Mouse (Mus musculus): Measurements from ENCODE around the gene Kcnt2. TPM values are rescaled to one million over a fixed set of nuclear protein-coding genes. Genes with fewer than 3 reads are reported as not detected.

The Kcnt2 gene
- polyA plus RNA-seq, 1 experiment from 2014 or later: 2.6 TPM

- no peak overlapping the region for H3K9ac ChIP-seq (replicated peaks)
- 81% methylated on average over 5 of the region's 5 CpGs for WGBS
- H3K27me3 ChIP-seq: no peaks in the 10 kb centered on the region
- no peak overlapping the region for H3K27ac ChIP-seq
- no peaks in the 10 kb centered on the region for H3K9me3 ChIP-seq
- no peak overlapping the region for H3K4me2 ChIP-seq
- H3K4me1 ChIP-seq (replicated peaks): no peaks in the 10 kb centered on the region
- no peak overlapping the region for H3K4me3 ChIP-seq (replicated peaks)
- H3K36me3 ChIP-seq: no peaks in the 10 kb centered on the region
- no peak for ATAC-seq (ENCODE audit: insufficient number of reproducible peaks, insufficient read depth, low FRiP score, low TSS enrichment, low read depth)
These were observed 192.2 kb downstream of the Kcnt2 start for GRCm38 (mm10) chr1:140438176-140438575.

- no peaks in the 10 kb centered on the region for H3K4me1 ChIP-seq (replicated peaks)
- H3K27ac ChIP-seq: no peak overlapping the region
- H3K36me3 ChIP-seq: no peaks in the 10 kb centered on the region
- WGBS: 81% methylated on average over 1 of the region's 1 CpGs
- H3K27me3 ChIP-seq: no peaks in the 10 kb centered on the region
- no peak overlapping the region for H3K4me2 ChIP-seq
- H3K9ac ChIP-seq (replicated peaks): no peak overlapping the region
- ATAC-seq (ENCODE audit: insufficient number of reproducible peaks, insufficient read depth, low FRiP score, low TSS enrichment, low read depth): no peak
- no peaks in the 10 kb centered on the region for H3K9me3 ChIP-seq
- H3K4me3 ChIP-seq (replicated peaks): no peak overlapping the region
These were observed 197.9 kb downstream of the Kcnt2 start for GRCm38 (mm10) chr1:140443904-140444303.

GRCm38 (mm10) chr1:140444394-140444793 lies 198.4 kb downstream of the Kcnt2 start:
- H3K4me3 ChIP-seq (replicated peaks): no peak overlapping the region
- 76% methylated on average over 5 of the region's 5 CpGs for WGBS
- H3K36me3 ChIP-seq: no peaks in the 10 kb centered on the region
- H3K27me3 ChIP-seq: no peaks in the 10 kb centered on the region
- ATAC-seq (ENCODE audit: insufficient number of reproducible peaks, insufficient read depth, low FRiP score, low TSS enrichment, low read depth): no peak
- no peak overlapping the region for H3K4me2 ChIP-seq
- H3K9ac ChIP-seq (replicated peaks): no peak overlapping the region
- no peak overlapping the region for H3K27ac ChIP-seq
- no peaks in the 10 kb centered on the region for H3K4me1 ChIP-seq (replicated peaks)
- H3K9me3 ChIP-seq: no peaks in the 10 kb centered on the region

DNA sequence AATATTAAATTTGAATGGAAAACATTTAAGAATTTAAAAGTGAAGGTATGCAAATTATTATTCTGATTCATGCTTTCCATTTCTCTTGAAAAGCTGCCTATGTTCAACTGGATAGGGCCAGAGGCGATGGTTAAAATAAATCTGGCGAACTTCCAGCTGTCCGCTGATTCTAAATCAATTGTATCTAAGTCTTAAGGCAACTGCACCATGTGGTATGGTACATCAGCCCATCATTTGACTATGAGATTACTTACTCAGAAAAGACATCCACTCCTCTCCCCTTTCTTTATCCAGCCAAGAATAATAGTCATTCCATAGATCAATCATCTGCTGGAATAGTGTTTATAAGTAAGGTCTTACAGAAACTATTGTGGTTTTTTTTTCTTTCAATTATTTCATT lies 205.5 kb downstream of the Kcnt2 start:
- Histone ChIP-seq H3K9ac (replicated peaks) (no peak overlapping the region), H3K27ac (no peak overlapping the region), H3K9me3 (no peaks in the 10 kb centered on the region), H3K4me2 (no peak overlapping the region), H3K4me1 (replicated peaks) (no peaks in the 10 kb centered on the region), H3K36me3 (no peaks in the 10 kb centered on the region), H3K27me3 (no peaks in the 10 kb centered on the region), H3K4me3 (replicated peaks) (no peak overlapping the region)
- ATAC-seq (ENCODE audit: insufficient number of reproducible peaks, insufficient read depth, low FRiP score, low TSS enrichment, low read depth): no peak
- 92% methylated on average over 3 of the region's 3 CpGs for WGBS

DNA sequence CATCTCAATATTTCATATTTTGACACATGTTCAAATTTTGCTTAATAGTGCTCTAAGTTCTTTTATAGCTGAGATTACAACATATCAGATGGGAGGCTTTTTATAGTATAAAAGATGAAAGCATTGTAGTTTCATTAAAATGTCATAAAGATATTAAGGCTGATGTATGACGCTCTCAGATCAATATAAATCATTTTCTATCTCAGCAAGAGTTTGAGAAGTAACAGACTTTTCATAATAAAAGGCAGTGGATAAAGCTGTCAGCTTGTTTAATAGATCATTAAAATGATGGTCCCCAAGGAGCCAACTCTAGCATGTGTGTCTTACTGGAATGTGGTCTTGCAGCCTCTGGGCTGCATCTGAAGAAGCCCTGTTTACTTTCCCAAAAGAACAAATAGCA lies 206.0 kb downstream of the Kcnt2 start:
- Histone ChIP-seq H3K4me3 (replicated peaks) (no peak overlapping the region), H3K27ac (no peak overlapping the region), H3K36me3 (no peaks in the 10 kb centered on the region), H3K4me2 (no peak overlapping the region), H3K4me1 (replicated peaks) (no peaks in the 10 kb centered on the region), H3K9me3 (no peaks in the 10 kb centered on the region), H3K9ac (replicated peaks) (no peak overlapping the region), H3K27me3 (no peaks in the 10 kb centered on the region)
- ATAC-seq (ENCODE audit: insufficient number of reproducible peaks, insufficient read depth, low FRiP score, low TSS enrichment, low read depth): no peak
- WGBS: 60% methylated on average over 1 of the region's 1 CpGs

DNA sequence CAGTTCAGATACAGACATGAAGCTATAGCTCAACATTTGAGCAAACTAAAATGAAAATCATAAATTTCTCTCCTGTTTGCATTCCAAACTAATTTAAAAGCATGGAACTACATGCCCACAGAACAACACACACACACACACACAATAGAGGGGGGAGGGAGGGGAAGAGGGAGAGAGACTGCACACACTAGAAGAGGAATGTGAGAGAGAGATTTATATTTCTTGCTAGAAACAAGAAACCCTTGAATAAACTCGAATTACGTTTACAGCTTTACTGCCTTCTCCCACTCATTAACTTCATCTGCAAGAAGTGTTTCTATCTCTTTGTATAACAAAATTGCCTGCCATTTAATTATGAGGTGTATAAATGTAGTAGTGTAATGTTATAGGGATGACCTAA lies 209.9 kb downstream of the Kcnt2 start:
- no peak for ATAC-seq (ENCODE audit: insufficient number of reproducible peaks, insufficient read depth, low FRiP score, low TSS enrichment, low read depth)
- Histone ChIP-seq H3K27ac (no peak overlapping the region), H3K36me3 (no peaks in the 10 kb centered on the region), H3K9ac (replicated peaks) (no peak overlapping the region), H3K9me3 (no peaks in the 10 kb centered on the region), H3K4me2 (no peak overlapping the region), H3K4me3 (replicated peaks) (no peak overlapping the region), H3K4me1 (replicated peaks) (no peaks in the 10 kb centered on the region), H3K27me3 (no peaks in the 10 kb centered on the region)
- WGBS: 35% methylated on average over 2 of the region's 2 CpGs

GRCm38 (mm10) chr1:140456873-140457272 lies 210.9 kb downstream of the Kcnt2 start:
- Histone ChIP-seq H3K4me1 (replicated peaks) (no peaks in the 10 kb centered on the region), H3K4me2 (no peak overlapping the region), H3K9me3 (no peaks in the 10 kb centered on the region), H3K4me3 (replicated peaks) (no peak overlapping the region), H3K27ac (no peak overlapping the region), H3K27me3 (no peaks in the 10 kb centered on the region), H3K9ac (replicated peaks) (no peak overlapping the region), H3K36me3 (no peaks in the 10 kb centered on the region)
- WGBS: 83% methylated on average over 2 of the region's 2 CpGs
- ATAC-seq (ENCODE audit: insufficient number of reproducible peaks, insufficient read depth, low FRiP score, low TSS enrichment, low read depth): no peak

GRCm38 (mm10) chr1:140468315-140468714 lies 222.4 kb downstream of the Kcnt2 start:
- Histone ChIP-seq H3K36me3 (no peaks in the 10 kb centered on the region), H3K4me3 (replicated peaks) (no peak overlapping the region), H3K27me3 (no peaks in the 10 kb centered on the region), H3K27ac (no peak overlapping the region), H3K4me2 (no peak overlapping the region), H3K4me1 (replicated peaks) (no peaks in the 10 kb centered on the region), H3K9ac (replicated peaks) (no peak overlapping the region), H3K9me3 (no peaks in the 10 kb centered on the region)
- WGBS: 88% methylated on average over 4 of the region's 4 CpGs
- ATAC-seq (ENCODE audit: insufficient number of reproducible peaks, insufficient read depth, low FRiP score, low TSS enrichment, low read depth): no peak

DNA sequence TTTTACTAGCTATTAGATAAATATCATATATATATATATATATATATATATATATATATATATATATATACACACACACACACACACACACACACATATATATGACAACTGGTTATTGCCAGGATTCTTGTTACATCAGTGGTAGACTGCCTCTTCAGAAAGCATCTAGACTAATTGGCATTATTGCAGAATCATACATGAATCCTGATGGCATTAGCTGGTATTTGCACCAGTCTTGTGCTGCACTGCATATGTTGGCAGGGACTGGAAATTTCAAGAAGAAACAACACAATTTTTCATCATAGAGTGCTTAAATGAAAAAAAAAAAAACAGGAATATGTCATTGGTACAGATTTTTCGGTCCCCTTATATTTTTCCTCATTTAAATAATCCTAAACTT lies 223.6 kb downstream of the Kcnt2 start:
- Histone ChIP-seq H3K4me3 (replicated peaks) (no peak overlapping the region), H3K9ac (replicated peaks) (no peak overlapping the region), H3K27me3 (no peaks in the 10 kb centered on the region), H3K4me2 (no peak overlapping the region), H3K27ac (no peak overlapping the region), H3K9me3 (no peaks in the 10 kb centered on the region), H3K4me1 (replicated peaks) (no peaks in the 10 kb centered on the region), H3K36me3 (no peaks in the 10 kb centered on the region)
- ATAC-seq (ENCODE audit: insufficient number of reproducible peaks, insufficient read depth, low FRiP score, low TSS enrichment, low read depth): no peak
- WGBS: 89% methylated on average over 1 of the region's 1 CpGs

DNA sequence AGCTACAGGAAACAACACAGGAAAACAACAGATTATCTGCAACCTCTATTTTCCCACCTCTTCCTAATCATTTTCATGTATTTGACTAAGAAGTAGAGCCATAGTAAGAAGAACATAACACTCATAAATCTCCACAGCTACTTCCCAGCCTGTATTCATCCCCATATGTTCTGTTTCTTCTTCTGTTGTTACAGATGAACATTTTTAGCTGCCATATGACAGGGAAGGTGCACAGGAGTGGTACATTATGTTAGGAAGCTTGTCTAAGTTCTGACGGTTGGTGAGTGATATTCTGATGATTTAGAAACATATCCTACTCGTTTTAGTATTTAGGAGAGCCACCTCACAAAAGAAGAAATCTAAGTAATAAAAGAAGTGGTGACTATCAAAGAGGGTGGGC lies 231.0 kb downstream of the Kcnt2 start:
- Histone ChIP-seq H3K4me3 (replicated peaks) (no peak overlapping the region), H3K4me2 (no peak overlapping the region), H3K27me3 (no peaks in the 10 kb centered on the region), H3K4me1 (replicated peaks) (no peaks in the 10 kb centered on the region), H3K27ac (no peak overlapping the region), H3K9me3 (no peaks in the 10 kb centered on the region), H3K9ac (replicated peaks) (no peak overlapping the region), H3K36me3 (no peaks in the 10 kb centered on the region)
- 71% methylated on average over 2 of the region's 2 CpGs for WGBS
- no peak for ATAC-seq (ENCODE audit: insufficient number of reproducible peaks, insufficient read depth, low FRiP score, low TSS enrichment, low read depth)

- Histone ChIP-seq H3K9me3 (no peaks in the 10 kb centered on the region), H3K36me3 (no peaks in the 10 kb centered on the region), H3K4me3 (replicated peaks) (no peak overlapping the region), H3K4me1 (replicated peaks) (peaks cover 3% of the 10 kb centered on the region; the same call in 1 of the 2 replicates), H3K27me3 (no peaks in the 10 kb centered on the region), H3K27ac (no peak overlapping the region), H3K4me2 (no peak overlapping the region), H3K9ac (replicated peaks) (no peak overlapping the region)
- 83% methylated on average over 1 of the region's 1 CpGs for WGBS
- no peak for ATAC-seq (ENCODE audit: insufficient number of reproducible peaks, insufficient read depth, low FRiP score, low TSS enrichment, low read depth)
These were observed 238.1 kb downstream of the Kcnt2 start for GRCm38 (mm10) chr1:140484016-140484415.

DNA sequence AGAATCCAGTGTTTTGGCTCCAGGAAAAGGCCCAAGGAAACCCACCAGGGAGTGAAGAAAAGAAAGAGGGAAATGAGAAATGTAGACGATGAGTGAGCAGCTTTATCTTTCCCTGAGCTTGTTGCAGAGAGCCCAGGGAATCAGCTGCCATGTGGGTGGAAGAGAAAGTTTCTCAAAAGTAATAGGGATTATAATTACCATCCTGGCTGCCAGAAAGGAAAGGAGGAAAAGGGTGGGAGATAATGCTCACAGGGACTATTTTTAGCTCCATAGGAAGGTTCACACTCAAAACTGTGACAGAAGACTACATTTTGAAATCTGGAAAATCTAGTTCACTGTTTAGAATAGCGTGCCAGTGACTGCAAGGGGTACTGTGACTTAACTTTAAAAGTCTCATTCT lies 243.9 kb downstream of the Kcnt2 start:
- no peaks in the 10 kb centered on the region for H3K9me3 ChIP-seq
- ATAC-seq (ENCODE audit: insufficient number of reproducible peaks, insufficient read depth, low FRiP score, low TSS enrichment, low read depth): no peak
- peaks cover 9% of the 10 kb centered on the region; the same call in 1 of the 2 replicates for H3K4me1 ChIP-seq (replicated peaks)
- H3K36me3 ChIP-seq: no peaks in the 10 kb centered on the region
- no peak overlapping the region for H3K4me3 ChIP-seq (replicated peaks)
- peak overlapping the region; percentile 64 for H3K27ac ChIP-seq
- no peak overlapping the region for H3K9ac ChIP-seq (replicated peaks)
- 60% methylated on average over 2 of the region's 2 CpGs for WGBS
- no peak overlapping the region for H3K4me2 ChIP-seq
- H3K27me3 ChIP-seq: no peaks in the 10 kb centered on the region

Measured in limb, embryonic 12.5 days (tissue).